Mouse (Mus musculus) heart, adult 2 months (tissue): ENCODE measurements around the gene Sec14l4. TPM values are rescaled to one million over a fixed set of nuclear protein-coding genes. Genes with fewer than 3 reads are reported as not detected.
A peak's percentile ranks its signal among the peaks of the same experiment; 100 is the strongest.

Experiments used
- DNase-seq, 2 experiments: peaks; one replicate each; pipeline ENCODE4 v3.0.0; 2021
- H3K27ac ChIP-seq: fragments of 200-600 bp; 2 replicates; pipeline ENCODE4 v1.8.1; 2022
- H3K27me3 ChIP-seq: fragments of 200-500 bp; 2 replicates; pipeline ENCODE4 v1.6.1; 2012; ENCODE audit warnings: mild to moderate bottlenecking, low read length, inconsistent platforms, mixed read lengths; ENCODE audit not compliant: control insufficient read depth, insufficient read depth
- H3K36me3 ChIP-seq: fragments of 200-500 bp; 2 replicates; pipeline ENCODE4 v1.6.1; 2012; ENCODE audit warnings: low read length, inconsistent platforms; ENCODE audit not compliant: control insufficient read depth, insufficient read depth
- H3K4me1 ChIP-seq: fragments of 200-500 bp; 2 replicates; pipeline ENCODE4 v1.6.1; 2011; ENCODE audit warnings: low read length; ENCODE audit not compliant: control insufficient read depth, insufficient read depth
- H3K4me3 ChIP-seq: fragments of 200-600 bp; 2 replicates; pipeline ENCODE4 v1.8.1; 2022
- H3K79me2 ChIP-seq: fragments of 200-500 bp; replicated peaks from 2 replicates; pipeline ENCODE4 v1.6.1; 2012; ENCODE audit warnings: mild to moderate bottlenecking, inconsistent platforms, low read length, moderate library complexity, mixed read lengths; ENCODE audit not compliant: control insufficient read depth, insufficient read depth
- H3K9ac ChIP-seq: fragments of 200-500 bp; 2 replicates; pipeline ENCODE4 v1.6.1; 2012; ENCODE audit warnings: low read depth, mild to moderate bottlenecking, control low read depth, inconsistent platforms, low read length, mixed read lengths
- CTCF ChIP-seq: fragments of 200-600 bp; IDR thresholded peaks from 2 replicates; pipeline ENCODE4 v1.8.1; 2022; ENCODE audit warnings: antibody characterized with exemption, mild to moderate bottlenecking, moderate library complexity
- EP300 ChIP-seq: fragments of 200-500 bp; IDR thresholded peaks from 2 replicates; pipeline ENCODE4 v1.6.1; 2011; ENCODE audit warnings: low read depth, low read length, control low read depth; ENCODE audit not compliant: insufficient read depth
- POLR2A ChIP-seq: fragments of 200-500 bp; IDR thresholded peaks from 2 replicates; pipeline ENCODE4 v1.6.1; 2011; ENCODE audit warnings: mild to moderate bottlenecking, low read depth, low read length, control low read depth; ENCODE audit not compliant: insufficient read depth
- WGBS: fragments of 180-500 bp; shearing (Covaris S2); methylation state at CpG from one replicate; pipeline ENCODE4 v1.1.7; 2018; 5-methylcytosine and 5-hydroxymethylcytosine counted together
- intact Hi-C: fragments of 180-260 bp; cut with DNase I; formaldehyde crosslinking; loops from one replicate; pipeline ENCODE4 v1.15.1; 2025
- polyA plus RNA-seq: library from polyadenylated mRNA; depleted of rRNA; stranded (reverse); fragments of >200 nt; gene quantifications from 2 replicates; pipeline ENCODE4 v1.2.3, GENCODE M21; 2012
- total RNA-seq, 2 experiments: library from RNA; stranded (reverse); gene quantifications; 2 replicates each; pipeline ENCODE4 v1.2.3; 2021

The Sec14l4 gene
- total and polyA plus RNA-seq, 3 experiments, result 0.14 to 0.57 (median 0.47) TPM

DNA sequence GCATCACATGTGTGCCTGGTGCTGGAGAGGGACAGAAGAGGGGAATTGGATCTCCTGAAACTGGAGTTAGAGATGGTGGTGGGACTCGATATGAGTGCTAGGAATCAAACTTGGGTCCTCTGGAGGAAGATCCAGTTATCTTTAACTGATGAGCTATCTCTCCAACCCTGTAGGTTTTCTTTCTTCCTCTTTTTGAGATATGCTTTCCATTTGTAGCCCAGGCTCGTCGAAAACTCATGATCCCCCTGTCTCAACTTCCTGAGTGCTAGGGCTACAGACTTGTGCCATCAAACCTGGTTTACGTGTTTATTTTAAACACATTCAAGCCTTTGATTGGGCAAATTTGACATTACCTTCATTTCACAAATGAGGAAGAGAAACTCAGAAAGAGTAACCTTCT lies 2.9 kb downstream of the Sec14l4 start:
- Histone ChIP-seq H3K27me3 (no peaks in the 10 kb centered on the region; the same call in 1 of the 2 replicates), H3K27ac (no peak overlapping the region), H3K4me1 (no peaks in the 10 kb centered on the region), H3K79me2 (no peaks in the 10 kb centered on the region), H3K9ac (no peak overlapping the region), H3K36me3 (no peaks in the 10 kb centered on the region), H3K4me3 (no peak overlapping the region)
- intact Hi-C loops, result no loop called here
- 75% methylated on average over 4 of the region's 4 CpGs for WGBS
- DNase-seq, result no peak
- no peak for TF ChIP-seq CTCF
- TF ChIP-seq POLR2A, result no peak
- TF ChIP-seq EP300, result no peak

DNA sequence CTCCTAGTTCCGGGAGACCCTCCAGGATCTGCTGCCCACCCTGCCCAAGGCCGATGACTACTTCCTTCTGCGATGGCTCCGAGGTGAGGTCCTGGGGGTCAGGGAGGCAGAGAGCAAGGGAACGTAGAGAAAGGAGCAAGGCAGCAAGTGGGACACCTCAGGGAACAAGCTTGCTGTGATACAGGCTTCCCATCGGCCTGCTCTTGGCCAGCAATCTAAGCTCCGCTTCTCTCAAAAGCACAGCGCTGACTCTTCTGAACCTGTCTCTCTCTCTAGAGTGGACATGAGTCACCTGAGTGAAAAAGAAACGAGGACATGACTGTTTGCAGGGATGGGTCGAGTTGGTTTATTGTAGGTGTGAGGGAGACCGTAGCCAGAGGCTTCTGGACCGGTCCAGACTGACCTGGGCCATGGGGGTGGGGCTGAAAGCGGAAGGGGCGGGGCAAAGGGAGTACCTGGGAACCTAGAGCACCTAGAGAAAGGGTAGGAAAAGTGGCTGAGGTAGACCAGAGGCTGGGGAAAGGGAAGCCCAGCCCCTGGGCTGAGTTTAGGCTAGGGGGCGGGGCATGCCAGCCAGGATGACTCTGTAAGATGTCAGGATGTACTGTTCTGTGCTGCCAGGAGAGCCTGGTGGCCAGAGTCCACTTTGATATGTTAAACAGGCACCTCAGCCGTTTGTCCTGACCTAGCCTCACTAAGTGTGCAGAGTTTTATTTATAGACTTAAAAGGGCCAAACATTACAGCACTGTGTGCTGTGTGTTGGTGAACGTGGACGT lies 4.0 kb downstream of the Sec14l4 start:
- H3K79me2 ChIP-seq, result no peaks in the 10 kb centered on the region
- intact Hi-C loops, result no loop called here
- peak in 1 of 2 experiments; percentile 40 for DNase-seq
- no peaks in the 10 kb centered on the region for H3K4me1 ChIP-seq
- H3K4me3 ChIP-seq, result no peak overlapping the region
- 62% methylated on average over 18 of the region's 18 CpGs for WGBS
- H3K9ac ChIP-seq, result no peak overlapping the region
- no peaks in the 10 kb centered on the region for H3K36me3 ChIP-seq
- no peaks in the 10 kb centered on the region; the same call in 1 of the 2 replicates for H3K27me3 ChIP-seq
- no peak overlapping the region for H3K27ac ChIP-seq
- TF ChIP-seq POLR2A (no peak), CTCF (no peak), EP300 (no peak)

DNA sequence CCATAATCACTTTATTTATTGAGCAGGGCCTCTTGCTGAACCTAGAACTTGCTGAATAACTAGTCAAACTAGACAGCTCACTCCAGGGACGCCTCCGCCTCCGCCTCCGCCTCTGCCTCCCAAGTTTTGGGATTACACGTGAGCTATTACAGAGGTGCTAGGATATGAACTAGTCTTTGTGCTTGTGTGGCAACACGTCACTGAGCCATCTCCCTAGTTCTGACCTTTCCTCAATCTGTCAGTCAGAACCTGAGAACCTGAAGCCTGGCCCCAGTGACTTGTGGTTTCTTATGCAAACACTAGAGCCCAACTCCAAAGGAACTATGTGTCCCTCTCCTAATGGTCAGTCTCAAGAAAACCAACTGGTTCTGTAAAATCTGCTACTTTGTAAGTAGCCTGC lies 4.7 kb downstream of the Sec14l4 start:
- Histone ChIP-seq H3K27me3 (no peaks in the 10 kb centered on the region; the same call in 1 of the 2 replicates), H3K27ac (no peak overlapping the region), H3K9ac (no peak overlapping the region), H3K4me3 (no peak overlapping the region), H3K79me2 (no peaks in the 10 kb centered on the region), H3K36me3 (no peaks in the 10 kb centered on the region), H3K4me1 (no peaks in the 10 kb centered on the region)
- WGBS, result 80% methylated on average over 6 of the region's 6 CpGs
- no peak for DNase-seq
- intact Hi-C loops, result no loop called here
- TF ChIP-seq EP300, result no peak
- no peak for TF ChIP-seq CTCF
- no peak for TF ChIP-seq POLR2A

DNA sequence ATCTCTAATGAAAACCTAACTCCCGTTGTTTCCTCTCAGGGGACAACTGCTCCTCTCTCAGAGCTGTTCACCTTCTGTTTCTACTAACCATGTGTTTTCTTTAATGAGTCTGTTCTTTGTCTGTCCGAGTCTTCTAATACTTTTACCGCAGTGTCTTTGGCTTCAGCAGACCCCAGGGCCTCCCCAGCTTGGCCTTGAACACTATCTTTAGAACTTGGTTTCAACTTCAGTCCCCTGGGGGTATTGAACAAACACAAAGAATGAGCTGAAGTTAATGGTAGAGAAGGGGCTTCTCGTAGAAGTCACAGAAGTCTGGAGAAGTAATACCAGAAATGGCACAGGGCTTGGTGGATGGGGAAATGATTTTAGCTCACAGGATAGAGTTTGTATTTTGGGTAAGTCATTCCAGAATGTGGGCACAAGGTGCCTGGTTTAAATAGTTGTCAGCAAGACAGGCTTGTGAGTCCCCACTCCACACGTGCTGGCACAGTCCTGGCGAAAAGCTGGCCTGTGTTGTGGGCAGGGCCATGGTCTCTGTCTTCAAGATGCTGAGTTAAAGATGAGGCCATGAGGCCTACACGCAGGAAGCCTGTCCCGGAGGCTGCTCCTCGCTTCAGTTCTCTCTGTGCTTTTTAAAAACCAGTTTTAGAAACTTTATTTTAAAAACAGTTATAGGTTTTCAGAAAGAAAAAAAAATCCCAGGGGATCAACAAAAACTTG lies 5.3 kb downstream of the Sec14l4 start:
- no peak overlapping the region for H3K27ac ChIP-seq
- no peak overlapping the region for H3K9ac ChIP-seq
- no peak for DNase-seq
- no peaks in the 10 kb centered on the region for H3K79me2 ChIP-seq
- H3K27me3 ChIP-seq, result no peaks in the 10 kb centered on the region; the same call in 1 of the 2 replicates
- no peaks in the 10 kb centered on the region for H3K36me3 ChIP-seq
- no peaks in the 10 kb centered on the region for H3K4me1 ChIP-seq
- intact Hi-C loops, result no loop called here
- no peak overlapping the region for H3K4me3 ChIP-seq
- TF ChIP-seq POLR2A (no peak), EP300 (no peak), CTCF (no peak)
- WGBS, result 56% methylated on average over 9 of the region's 9 CpGs

DNA sequence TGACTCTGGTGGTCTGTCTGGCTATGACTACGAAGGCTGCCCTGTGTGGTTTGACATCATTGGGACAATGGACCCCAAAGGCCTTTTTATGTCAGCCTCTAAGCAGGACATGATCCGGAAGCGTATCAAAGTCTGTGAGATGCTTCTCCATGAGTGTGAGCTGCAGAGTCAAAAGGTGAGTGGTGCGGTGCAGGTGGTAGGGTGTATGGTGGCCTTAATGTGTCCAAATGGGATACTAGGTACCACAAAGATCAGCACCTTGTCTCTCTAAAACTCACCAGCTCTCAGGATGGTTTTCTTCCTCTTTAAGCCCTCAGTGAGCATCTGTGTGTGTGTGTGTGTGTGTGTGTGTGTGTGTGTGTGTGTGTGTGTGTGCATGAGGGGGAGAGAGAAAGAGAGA lies 8.7 kb downstream of the Sec14l4 start:
- no peak for TF ChIP-seq CTCF
- no peak for TF ChIP-seq POLR2A
- TF ChIP-seq EP300, result no peak
- no peaks in the 10 kb centered on the region for H3K79me2 ChIP-seq
- no peak overlapping the region for H3K4me3 ChIP-seq
- no peaks in the 10 kb centered on the region for H3K36me3 ChIP-seq
- 95% methylated on average over 4 of the region's 4 CpGs for WGBS
- intact Hi-C loops, result no loop called here
- no peak overlapping the region for H3K27ac ChIP-seq
- DNase-seq, result no peak
- no peak overlapping the region for H3K9ac ChIP-seq
- H3K27me3 ChIP-seq, result no peaks in the 10 kb centered on the region
- no peaks in the 10 kb centered on the region for H3K4me1 ChIP-seq

DNA sequence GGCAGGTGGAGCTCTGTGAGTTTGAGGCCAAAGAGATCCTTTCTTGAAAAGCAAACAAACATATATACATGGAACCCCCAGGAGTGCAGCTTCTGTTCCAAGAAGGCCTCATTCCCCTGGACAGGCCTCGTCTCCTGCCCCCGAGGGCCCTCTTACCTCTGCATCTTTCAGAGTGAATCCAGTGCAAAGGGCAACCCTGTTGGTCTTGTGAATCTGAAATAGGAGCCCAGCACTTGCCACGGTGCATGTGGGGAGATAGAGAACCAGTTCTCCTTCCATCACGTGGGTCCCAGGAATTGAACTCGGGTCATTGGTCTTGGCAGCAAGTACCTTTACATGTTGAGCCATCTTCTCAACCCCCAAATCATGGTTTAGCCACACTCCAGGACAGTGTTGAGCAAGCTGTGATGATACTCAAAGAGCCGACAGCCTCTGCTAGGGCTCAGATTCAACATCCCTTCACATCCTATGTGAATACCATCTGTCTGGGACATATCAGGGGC lies 9.9 kb downstream of the Sec14l4 start:
- Histone ChIP-seq H3K36me3 (no peaks in the 10 kb centered on the region), H3K27me3 (no peaks in the 10 kb centered on the region), H3K79me2 (no peaks in the 10 kb centered on the region), H3K4me3 (no peak overlapping the region), H3K9ac (no peak overlapping the region), H3K4me1 (no peaks in the 10 kb centered on the region), H3K27ac (no peak overlapping the region)
- TF ChIP-seq CTCF (no peak), POLR2A (no peak), EP300 (no peak)
- DNase-seq, result no peak
- WGBS, result 76% methylated on average over 6 of the region's 6 CpGs
- intact Hi-C loops, result no loop called here
